Mouse (Mus musculus) liver, adult (tissue): Measurements from ENCODE around the gene Katnb1.

Experiments
- GATA4 ChIP-seq: IDR thresholded peaks from 2 replicates; pipeline ENCODE4 v1.6.1; 2014; ENCODE audit warnings: mild to moderate bottlenecking, low read length; ENCODE audit not compliant: insufficient replicate concordance

Katnb1 gene

GRCm38 (mm10) chr8:95123455-95123854 lies 42.5 kb downstream of the Katnb1 start:
- no peak for TF ChIP-seq GATA4

GRCm38 (mm10) chr8:95126497-95126896 lies 45.5 kb downstream of the Katnb1 start:
- TF ChIP-seq GATA4, result no peak

DNA sequence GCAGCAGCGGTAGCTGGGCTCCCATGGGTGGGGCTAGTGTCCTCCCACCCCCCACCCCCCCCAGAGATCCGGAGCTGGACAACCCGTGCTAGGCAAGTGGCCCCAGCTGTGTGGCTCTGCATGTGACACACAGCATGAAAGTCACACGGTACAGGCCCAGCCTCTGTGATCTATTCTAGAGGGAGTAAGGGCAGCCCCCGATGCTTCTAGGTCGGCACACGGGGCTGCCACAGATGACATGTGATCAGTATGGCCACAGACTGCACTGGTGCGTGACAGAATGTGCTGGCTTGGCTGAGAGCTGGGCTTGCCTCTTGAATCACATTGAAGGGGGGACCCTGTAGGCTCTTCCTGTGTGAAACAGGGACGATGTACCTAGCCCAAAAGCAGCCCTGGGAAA lies 46.7 kb downstream of the Katnb1 start:
- TF ChIP-seq GATA4, result no peak

GRCm38 (mm10) chr8:95128750-95129260 lies 47.8 kb downstream of the Katnb1 start:
- TF ChIP-seq GATA4, result peak; percentile 41; the same call in 1 of the 2 replicates

GRCm38 (mm10) chr8:95130966-95131537 lies 50.1 kb downstream of the Katnb1 start:
- TF ChIP-seq GATA4, result peak; percentile 20; the same call in 1 of the 2 replicates

GRCm38 (mm10) chr8:95131983-95132382 lies 51.0 kb downstream of the Katnb1 start:
- no peak for TF ChIP-seq GATA4

GRCm38 (mm10) chr8:95134186-95134585 lies 53.2 kb downstream of the Katnb1 start:
- TF ChIP-seq GATA4, result no peak

- no peak for TF ChIP-seq GATA4
Measured at GRCm38 (mm10) chr8:95135242-95135641, 54.3 kb downstream of the Katnb1 start.

DNA sequence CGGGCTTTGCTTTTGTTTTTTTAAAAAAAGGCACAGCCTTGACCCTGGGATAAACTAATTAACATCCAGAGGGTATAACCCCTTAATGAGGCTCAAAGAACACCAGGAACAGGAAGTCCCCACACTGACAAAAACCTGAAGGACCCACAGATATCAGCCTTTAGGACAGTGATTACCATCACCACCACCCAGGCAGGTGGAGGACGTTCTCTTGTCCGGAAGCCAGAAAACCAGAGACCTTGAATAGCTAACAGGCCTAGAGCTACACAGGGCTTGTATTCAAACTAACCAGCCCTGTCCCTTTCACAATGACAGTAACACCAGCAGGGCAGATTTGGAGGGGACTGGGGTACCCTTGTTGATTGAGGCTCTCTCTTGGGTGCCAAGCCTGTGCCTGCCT lies 55.2 kb downstream of the Katnb1 start:
- TF ChIP-seq GATA4, result no peak

GRCm38 (mm10) chr8:95137201-95137600 lies 56.2 kb downstream of the Katnb1 start:
- TF ChIP-seq GATA4, result no peak

GRCm38 (mm10) chr8:95137641-95138098 lies 56.7 kb downstream of the Katnb1 start:
- no peak for TF ChIP-seq GATA4

- TF ChIP-seq GATA4, result no peak
Measured at GRCm38 (mm10) chr8:95138341-95139050, 57.5 kb downstream of the Katnb1 start.

DNA sequence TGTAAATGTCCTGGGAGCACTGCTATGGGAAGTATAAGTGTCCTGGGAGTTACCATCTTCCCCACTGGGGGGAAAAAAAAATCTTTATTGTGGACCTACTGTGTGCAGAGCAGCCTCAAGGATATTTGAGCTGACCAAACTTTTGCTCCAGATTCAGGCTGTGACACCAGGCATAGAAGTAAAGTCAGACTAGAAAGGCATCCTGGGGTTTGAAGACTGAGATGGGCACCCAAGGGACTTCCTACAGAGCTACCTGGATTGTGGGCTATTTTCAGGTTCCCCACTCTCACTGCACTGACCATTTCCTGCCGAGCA lies 58.0 kb downstream of the Katnb1 start:
- TF ChIP-seq GATA4, result no peak

- peak; percentile 70; the same call in 1 of the 2 replicates for TF ChIP-seq GATA4
Measured at GRCm38 (mm10) chr8:95140555-95140954, 59.6 kb downstream of the Katnb1 start.

DNA sequence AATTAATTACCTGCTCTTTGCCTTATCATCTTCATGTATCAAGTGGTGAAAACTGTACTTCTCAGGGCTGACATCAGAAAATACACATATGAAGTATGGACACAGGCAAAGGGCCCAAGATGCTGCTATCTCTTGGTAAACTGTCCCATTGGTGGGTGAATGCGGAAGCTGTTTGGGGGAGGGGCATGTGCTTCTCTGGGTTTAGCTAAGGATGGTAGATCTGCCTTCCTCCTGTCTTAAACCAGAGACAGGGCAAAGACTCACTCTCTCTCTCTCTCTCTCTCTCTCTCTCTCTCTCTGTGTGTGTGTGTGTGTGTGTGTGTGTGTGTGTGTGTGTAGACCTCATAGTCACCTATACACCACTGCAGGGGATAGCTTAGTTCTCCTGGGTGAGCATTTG lies 60.0 kb downstream of the Katnb1 start:
- no peak for TF ChIP-seq GATA4

DNA sequence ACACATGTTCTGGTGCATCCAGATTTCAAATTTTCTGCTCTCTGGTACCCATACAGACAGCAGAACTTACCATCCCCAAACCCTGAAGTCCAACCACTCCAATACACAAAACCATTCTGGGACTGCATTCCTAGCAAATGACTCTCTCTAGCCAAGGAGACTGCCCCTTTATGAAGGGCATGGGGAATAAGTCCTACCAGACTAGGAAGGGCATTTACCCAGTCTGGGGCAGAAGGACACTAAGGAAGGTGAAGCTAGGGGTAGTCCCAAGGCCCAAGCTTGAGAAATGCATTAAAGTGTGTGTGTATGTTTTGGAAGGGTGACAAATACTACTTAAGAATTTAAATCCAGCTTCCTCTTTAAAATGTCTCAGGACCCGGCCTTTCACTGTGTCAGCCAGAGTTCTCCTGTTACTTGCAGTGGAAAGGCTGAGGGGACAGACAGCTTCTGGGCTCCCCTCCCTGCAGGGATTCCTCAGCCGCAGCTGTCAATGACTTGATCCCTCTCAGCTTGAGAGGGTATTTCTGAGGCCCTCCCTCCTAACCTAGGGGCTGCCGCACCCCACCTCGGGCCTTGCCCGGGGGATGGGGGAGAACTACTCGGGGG lies 60.6 kb downstream of the Katnb1 start:
- no peak for TF ChIP-seq GATA4
